Mouse (Mus musculus) bone marrow macrophage, adult 2 months (primary cell): ENCODE results near the gene Rnf38.

Experiments
- CTCF ChIP-seq: IDR thresholded peaks from 2 replicates; pipeline ENCODE4 v1.5.1; 2012; ENCODE audit warnings: low read depth, mild to moderate bottlenecking, low read length, moderate library complexity
- POLR2A ChIP-seq: IDR thresholded peaks from 2 replicates; pipeline ENCODE4 v1.6.1; 2012; ENCODE audit warnings: mild to moderate bottlenecking, low read depth, low read length, borderline replicate concordance

GRCm38 (mm10) chr4:44187431-44187830 lies 46.2 kb downstream of the Rnf38 start:
- TF ChIP-seq CTCF (no peak), POLR2A (no peak)
